Mouse (Mus musculus): ENCODE data around the gene Proca1.

- no peak for TF ChIP-seq POLR2A (IDR thresholded peaks at IDR 0.05; ENCODE audit: insufficient read depth, low read length)
- TF ChIP-seq CTCF (IDR thresholded peaks at IDR 0.05; ENCODE audit: low read depth, low read length): no peak
These were observed 30.4 kb downstream of the Proca1 start for GRCm38 (mm10) chr11:78223586-78223985.

All from ES-Bruce4 (cell line).